Mouse (Mus musculus) activated CD4-positive, CD25-positive, alpha-beta regulatory T cell, adult 9 weeks (primary cell): ENCODE measurements around the gene Gm14406. TPM values are rescaled to one million over a fixed set of nuclear protein-coding genes. Genes with fewer than 3 reads are reported as not detected.

Experiments
- polyA plus RNA-seq: library from polyadenylated mRNA; unstranded; fragments of 100-300 nt; shearing (Covaris generic); gene quantifications from one replicate; pipeline ENCODE4 v1.2.1, GENCODE M21; 2017

The Gm14406 gene
- polyA plus RNA-seq: not detected

GRCm38 (mm10) chr2:177577998-177578397 is at the start of gene Gm14406:
Gene Gm14406 (minus strand): TSS chr2:177578210.

Other genes starting within 250 kb of the Gm14406 start
- gene Gm14418, start 179.9 kb downstream of the Gm14406 start, polyA plus RNA-seq: 0.87 TPM
- 10.2 TPM for gene Zfp970, start 113.5 kb downstream of the Gm14406 start, polyA plus RNA-seq
- gene Gm14403, start 80.0 kb downstream of the Gm14406 start, polyA plus RNA-seq: 1.1 TPM
- gene Gm14322, start 181.1 kb upstream of the Gm14406 start, polyA plus RNA-seq: not detected